Mouse (Mus musculus) brain, embryonic 14.5 days (tissue): Measurements from ENCODE around the gene Nipa1.

ENCODE experiments used
- CTCF ChIP-seq: fragments of 200-500 bp; IDR thresholded peaks from 2 replicates; pipeline ENCODE4 v1.5.1; 2012; ENCODE audit warnings: inconsistent platforms, mild to moderate bottlenecking, moderate library complexity, borderline replicate concordance; ENCODE audit not compliant: insufficient read depth, insufficient read length; ENCODE audit errors: extremely low read depth
- POLR2A ChIP-seq: fragments of 200-500 bp; IDR thresholded peaks from 2 replicates; pipeline ENCODE4 v1.6.1; 2012; ENCODE audit warnings: mild to moderate bottlenecking, inconsistent platforms, borderline replicate concordance; ENCODE audit not compliant: poor library complexity, insufficient read depth, insufficient read length, severe bottlenecking; ENCODE audit errors: extremely low read depth

DNA sequence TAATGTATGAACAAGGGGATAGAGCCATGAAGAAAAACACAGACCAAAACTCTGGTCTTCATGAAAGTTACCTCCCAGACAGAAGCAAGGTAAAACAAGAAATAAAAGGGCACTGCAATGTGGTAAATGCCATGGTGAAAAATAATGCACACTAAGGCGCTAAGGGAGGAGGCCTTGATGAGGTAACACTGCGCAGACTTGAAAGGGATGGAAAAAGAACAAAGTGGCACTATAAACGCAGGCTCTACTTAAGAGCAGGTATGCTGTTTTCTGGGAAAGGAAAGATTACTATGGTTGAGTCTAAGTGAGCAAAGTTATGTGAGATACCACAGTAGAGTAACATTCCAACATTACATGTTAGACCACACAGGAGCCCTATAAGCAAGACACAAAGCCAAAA, 60.0 kb downstream of the Nipa1 start:
- no peak for TF ChIP-seq CTCF
- no peak for TF ChIP-seq POLR2A
